Mouse (Mus musculus): ENCODE data around the gene Nub1. TPM values are rescaled to one million over a fixed set of nuclear protein-coding genes. Genes with fewer than 3 reads are reported as not detected.
"Not testable (repeated sequence)": the region's sequence is repeated elsewhere in the genome, so short reads cannot be mapped to it uniquely, and the experiment has no call there.

Gene Nub1
- polyA plus RNA-seq, 1 experiment = 37.7 TPM

DNA sequence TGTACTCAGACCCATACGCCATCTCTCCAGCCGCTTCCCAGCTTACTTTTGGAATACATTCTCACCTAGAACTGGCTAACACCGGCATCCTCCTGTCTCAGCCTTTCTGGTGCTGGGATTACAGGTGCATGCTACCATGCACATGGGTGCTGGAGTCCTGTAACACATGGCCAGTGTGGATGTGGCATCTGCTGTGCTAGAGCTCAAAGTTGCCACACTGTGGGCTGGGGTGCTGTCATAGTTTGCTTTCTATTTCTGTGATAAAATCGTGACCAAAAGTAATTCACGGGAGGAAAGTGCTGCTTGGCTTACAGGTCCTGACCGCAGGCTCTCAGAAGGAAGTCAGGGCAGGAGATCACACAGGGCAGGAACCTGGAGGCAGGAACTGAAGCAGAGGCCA is 30.8 kb upstream of the Nub1 start:
- H3K4me1 ChIP-seq = peaks cover 38% of the 10 kb centered on the region
- no peak for TF ChIP-seq FLI1 (IDR thresholded peaks at IDR 0.05; ENCODE audit: low read length)
- no peak for TF ChIP-seq GATA1 (IDR thresholded peaks at IDR 0.05; ENCODE audit: borderline replicate concordance, low read length)
- peak overlapping the region; percentile 38 for H3K4me3 ChIP-seq (replicated peaks)
- peaks cover 15% of the 10 kb centered on the region; the same call in 1 of the 2 replicates for H3K9me3 ChIP-seq
- peaks cover 42% of the 10 kb centered on the region for H3K27me3 ChIP-seq (replicated peaks)
- no peaks in the 10 kb centered on the region for H3K36me3 ChIP-seq (replicated peaks; ENCODE audit: low read length)

- no peak for TF ChIP-seq FLI1 (IDR thresholded peaks at IDR 0.05; ENCODE audit: low read length)
- Histone ChIP-seq H3K27me3 (replicated peaks) (peaks cover 23% of the 10 kb centered on the region), H3K4me3 (replicated peaks) (no peak overlapping the region), H3K9me3 (peaks cover 15% of the 10 kb centered on the region; the same call in 1 of the 2 replicates), H3K36me3 (replicated peaks; ENCODE audit: low read length) (no peaks in the 10 kb centered on the region), H3K4me1 (peaks cover 37% of the 10 kb centered on the region)
Observed at GRCm38 (mm10) chr5:24657113-24657512, 28.2 kb upstream of the Nub1 start.

GRCm38 (mm10) chr5:24659708-24660423 is 25.5 kb upstream of the Nub1 start:
- Histone ChIP-seq H3K27me3 (replicated peaks) (peaks cover 7% of the 10 kb centered on the region), H3K36me3 (replicated peaks; ENCODE audit: low read length) (no peaks in the 10 kb centered on the region), H3K9me3 (peaks cover 11% of the 10 kb centered on the region; the same call in 1 of the 2 replicates), H3K4me3 (replicated peaks) (no peak overlapping the region), H3K4me1 (peaks cover 29% of the 10 kb centered on the region)
- TF ChIP-seq GATA1 (IDR thresholded peaks at IDR 0.05; ENCODE audit: borderline replicate concordance, low read length) (no peak), FLI1 (IDR thresholded peaks at IDR 0.05; ENCODE audit: low read length) (no peak)

DNA sequence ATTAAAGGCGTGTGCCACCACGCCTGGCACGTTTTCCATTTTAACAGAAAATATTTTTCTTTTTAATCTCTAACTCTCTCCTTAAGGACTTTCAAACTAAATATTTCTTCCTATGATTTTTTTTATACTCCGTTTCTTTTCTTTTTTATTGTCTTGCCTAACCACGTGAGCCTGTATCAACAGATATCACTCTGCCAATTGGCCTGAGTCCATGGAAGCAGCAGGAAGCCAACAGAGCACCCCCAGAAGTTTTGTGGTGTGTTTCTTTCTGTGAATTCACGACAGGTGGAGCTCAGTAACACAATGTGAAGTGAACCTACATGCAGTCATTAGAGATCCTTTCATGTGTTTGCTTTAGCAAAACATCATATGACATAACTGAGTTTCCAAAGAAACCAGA is 23.9 kb upstream of the Nub1 start:
- peaks cover 20% of the 10 kb centered on the region for H3K9me3 ChIP-seq
- TF ChIP-seq GATA1 (IDR thresholded peaks at IDR 0.05; ENCODE audit: borderline replicate concordance, low read length) (no peak), FLI1 (IDR thresholded peaks at IDR 0.05; ENCODE audit: low read length) (no peak)
- peaks cover 10% of the 10 kb centered on the region for H3K27me3 ChIP-seq (replicated peaks)
- no peaks in the 10 kb centered on the region for H3K36me3 ChIP-seq (replicated peaks; ENCODE audit: low read length)
- H3K4me1 ChIP-seq = peaks cover 18% of the 10 kb centered on the region
- H3K4me3 ChIP-seq (replicated peaks) = no peak overlapping the region

- Histone ChIP-seq H3K4me1 (peaks cover 4% of the 10 kb centered on the region; the same call in 1 of the 2 replicates), H3K9me3 (peaks cover 4% of the 10 kb centered on the region; the same call in 1 of the 2 replicates), H3K27me3 (replicated peaks) (peaks cover 22% of the 10 kb centered on the region), H3K36me3 (replicated peaks; ENCODE audit: low read length) (no peaks in the 10 kb centered on the region), H3K4me3 (replicated peaks) (no peak overlapping the region)
- TF ChIP-seq FLI1 (IDR thresholded peaks at IDR 0.05; ENCODE audit: low read length) = no peak
- no peak for TF ChIP-seq GATA1 (IDR thresholded peaks at IDR 0.05; ENCODE audit: borderline replicate concordance, low read length)
Observed at GRCm38 (mm10) chr5:24674238-24674637, 11.1 kb upstream of the Nub1 start.

- Histone ChIP-seq H3K9me3 (peaks cover 9% of the 10 kb centered on the region; the same call in 1 of the 2 replicates), H3K27me3 (replicated peaks) (no peaks in the 10 kb centered on the region), H3K4me3 (replicated peaks) (no peak overlapping the region), H3K4me1 (peaks cover 6% of the 10 kb centered on the region; the same call in 1 of the 2 replicates), H3K36me3 (replicated peaks; ENCODE audit: low read length) (no peaks in the 10 kb centered on the region)
- TF ChIP-seq GATA1 (IDR thresholded peaks at IDR 0.05; ENCODE audit: borderline replicate concordance, low read length) (no peak), FLI1 (IDR thresholded peaks at IDR 0.05; ENCODE audit: low read length) (no peak)
Observed at GRCm38 (mm10) chr5:24681436-24681835, 3.9 kb upstream of the Nub1 start.

- no peaks in the 10 kb centered on the region for H3K9me3 ChIP-seq
- H3K4me1 ChIP-seq = peaks cover 31% of the 10 kb centered on the region
- peaks cover 15% of the 10 kb centered on the region for H3K36me3 ChIP-seq (replicated peaks; ENCODE audit: low read length)
- H3K27me3 ChIP-seq (replicated peaks) = no peaks in the 10 kb centered on the region
- TF ChIP-seq GATA1 (IDR thresholded peaks at IDR 0.05; ENCODE audit: borderline replicate concordance, low read length) = no peak
- no peak for TF ChIP-seq FLI1 (IDR thresholded peaks at IDR 0.05; ENCODE audit: low read length)
- H3K4me3 ChIP-seq (replicated peaks) = peak overlapping the region; percentile 96
Observed at GRCm38 (mm10) chr5:24684578-24685365, 560 bp upstream of the Nub1 start.

GRCm38 (mm10) chr5:24686176-24686575 is 844 bp downstream of the Nub1 start:
- no peaks in the 10 kb centered on the region for H3K9me3 ChIP-seq
- H3K4me3 ChIP-seq (replicated peaks) = peak overlapping the region; percentile 96
- H3K27me3 ChIP-seq (replicated peaks) = no peaks in the 10 kb centered on the region
- H3K4me1 ChIP-seq = peaks cover 34% of the 10 kb centered on the region
- peaks cover 29% of the 10 kb centered on the region for H3K36me3 ChIP-seq (replicated peaks; ENCODE audit: low read length)
- no peak for TF ChIP-seq FLI1 (IDR thresholded peaks at IDR 0.05; ENCODE audit: low read length)
- TF ChIP-seq GATA1 (IDR thresholded peaks at IDR 0.05; ENCODE audit: borderline replicate concordance, low read length) = no peak

DNA sequence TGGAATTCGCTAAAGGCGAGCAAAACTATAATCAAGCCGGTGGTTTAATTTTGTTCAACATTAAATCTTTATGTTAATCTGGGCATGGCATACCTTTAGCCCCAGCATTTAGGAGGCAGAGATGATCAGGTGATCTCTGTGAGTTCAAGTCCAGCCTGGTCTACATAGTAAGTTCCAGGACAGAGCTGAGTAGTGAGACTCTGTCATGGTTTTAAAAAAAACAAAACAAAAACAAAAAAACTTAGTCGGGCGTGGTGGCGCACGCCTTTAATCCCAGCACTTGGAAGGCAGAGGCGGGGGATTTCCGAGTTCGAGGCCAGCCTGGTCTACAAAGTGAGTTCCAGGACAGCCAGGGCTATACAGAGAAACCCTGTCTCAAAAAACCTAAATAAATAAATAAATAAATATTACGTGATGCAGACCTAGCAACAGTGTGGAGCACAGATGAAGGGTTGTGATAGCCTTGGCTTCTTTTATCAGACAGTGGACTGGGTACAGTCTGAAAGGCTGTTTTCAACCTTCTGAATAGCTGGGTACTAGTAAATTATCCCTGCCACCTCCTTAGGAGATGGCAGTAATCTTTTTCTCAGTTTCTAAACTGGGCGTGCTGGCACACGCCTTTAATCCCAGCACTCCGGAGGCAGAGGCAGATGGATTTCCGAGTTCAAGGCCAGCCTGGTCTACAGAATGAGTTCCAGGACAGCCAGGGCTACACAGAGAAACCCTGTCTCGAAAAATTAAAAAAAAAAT is 1.5 kb downstream of the Nub1 start:
- Histone ChIP-seq H3K4me3 (replicated peaks) (peak overlapping the region; percentile 96), H3K4me1 (peaks cover 34% of the 10 kb centered on the region), H3K36me3 (replicated peaks; ENCODE audit: low read length) (peaks cover 36% of the 10 kb centered on the region)
- not testable (repeated sequence) for H3K27me3 ChIP-seq (replicated peaks); H3K9me3 ChIP-seq

Measured in megakaryocyte, embryonic 14.5 days (primary cell).